Mouse (Mus musculus) c-Kit-positive CD71-positive TER-119-positive erythroid progenitor cells, embryonic 14.5 days (primary cell): ENCODE measurements around the gene Ccnd3.

Experiments
- DNase-seq: peaks from one replicate; pipeline ENCODE4 v3.0.0-alpha.2; 2013; ENCODE audit warnings: low spot score

Gene Ccnd3

DNA sequence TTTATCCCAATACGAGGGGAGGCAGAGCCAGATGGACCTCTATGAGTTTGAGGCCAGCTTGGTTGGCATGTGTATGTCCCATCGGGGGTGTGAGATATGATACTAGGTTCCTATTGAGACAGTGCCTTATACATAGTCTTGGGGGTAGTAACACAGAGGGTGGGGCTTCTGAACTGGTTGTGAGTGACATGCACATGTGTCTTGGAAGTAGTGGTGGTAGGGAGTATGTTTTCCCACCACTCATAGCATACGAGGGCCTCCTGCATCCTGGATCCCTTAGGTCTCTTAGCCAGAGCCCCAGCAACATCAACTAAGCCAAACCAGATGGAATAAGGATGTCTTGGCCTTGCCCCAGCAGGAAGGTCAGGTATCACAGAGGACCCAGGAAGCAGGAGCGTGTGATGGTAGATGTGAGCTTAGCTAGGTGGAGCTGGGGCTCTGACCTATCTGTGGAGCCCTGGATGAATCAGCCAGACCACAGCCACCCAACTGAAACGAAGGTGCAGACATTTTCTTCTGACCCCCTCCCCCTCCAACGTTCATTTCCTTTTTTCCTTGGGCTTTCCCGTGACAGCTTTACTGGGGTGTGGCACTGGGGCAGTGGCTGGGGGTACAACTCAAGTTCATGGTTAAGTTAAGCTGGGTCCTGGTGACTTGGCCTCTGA is 10.5 kb downstream of the Ccnd3 start:
- DNase-seq: no peak

DNA sequence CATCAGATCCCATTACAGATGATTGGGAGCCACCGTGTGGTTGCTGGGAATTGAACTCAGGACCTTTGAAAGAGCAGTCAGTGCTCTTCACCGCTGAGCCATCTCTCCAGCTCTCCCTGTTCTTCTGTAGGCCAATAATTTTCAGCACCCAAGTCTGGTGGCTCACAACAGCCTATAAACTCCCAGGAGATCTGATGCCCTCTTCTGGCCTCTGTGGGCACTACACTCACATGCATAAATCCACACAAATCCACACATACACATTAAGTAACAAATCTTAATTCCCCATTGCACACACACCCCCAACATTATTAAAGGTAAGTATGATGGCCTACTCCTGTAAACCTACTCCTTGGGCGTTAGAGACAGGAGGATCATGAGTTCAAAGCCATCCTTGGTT is 11.4 kb downstream of the Ccnd3 start:
- DNase-seq: no peak

DNA sequence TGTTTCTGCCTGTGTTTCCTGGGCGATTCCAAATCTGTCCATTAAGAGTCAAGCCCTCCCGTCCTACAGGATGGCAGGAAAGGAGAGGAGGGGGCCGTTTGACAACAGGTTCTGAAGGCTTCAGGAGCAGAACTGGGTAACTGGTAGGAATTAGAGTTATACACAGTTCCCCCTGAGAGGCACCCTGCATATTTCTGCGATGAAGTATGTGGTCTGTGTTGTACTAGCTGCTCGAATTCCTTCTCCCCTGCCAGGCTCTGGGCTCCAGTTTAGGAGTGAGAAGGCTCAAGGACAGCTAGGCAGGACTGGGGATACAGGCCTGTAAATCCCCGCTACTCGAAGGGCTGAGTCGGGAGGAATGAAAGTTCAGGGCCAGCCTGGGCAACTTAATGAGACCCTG is 13.4 kb downstream of the Ccnd3 start:
- no peak for DNase-seq

DNA sequence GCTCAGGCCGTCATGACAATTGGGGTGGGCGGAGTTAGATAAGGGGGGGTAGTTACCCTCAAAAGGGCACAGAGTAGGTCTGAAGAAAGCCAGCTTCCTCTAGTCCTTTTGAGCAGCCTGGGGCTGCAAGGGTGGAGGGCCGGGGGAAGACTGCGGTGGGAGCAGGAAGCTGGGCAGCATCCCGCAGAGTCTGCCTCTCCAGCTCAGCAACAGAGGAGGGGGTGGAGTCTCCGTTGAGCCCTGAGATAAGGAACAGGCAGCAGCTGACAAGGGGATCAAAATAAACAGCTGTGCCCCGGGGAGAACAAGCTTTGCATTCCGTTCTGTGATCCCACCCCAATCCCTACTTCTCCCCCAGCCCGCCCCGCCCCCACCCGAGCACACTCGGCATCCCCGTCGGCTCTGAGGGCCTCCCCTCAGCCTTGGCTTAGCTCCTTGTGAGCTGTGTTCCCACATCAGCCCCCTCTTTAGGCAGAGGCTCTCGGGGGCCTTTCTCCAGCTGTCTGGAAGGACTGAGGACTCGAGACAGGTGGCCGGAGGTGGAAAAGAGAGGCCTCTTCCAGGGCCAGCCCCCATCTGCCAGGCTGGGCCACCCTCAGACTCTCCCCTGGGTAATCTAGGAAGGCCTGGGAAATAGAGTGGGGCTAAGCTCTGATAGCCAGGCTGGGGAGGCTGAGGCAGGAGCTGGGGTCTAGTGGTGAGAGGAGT is 16.9 kb downstream of the Ccnd3 start:
- DNase-seq: peak; percentile 79

DNA sequence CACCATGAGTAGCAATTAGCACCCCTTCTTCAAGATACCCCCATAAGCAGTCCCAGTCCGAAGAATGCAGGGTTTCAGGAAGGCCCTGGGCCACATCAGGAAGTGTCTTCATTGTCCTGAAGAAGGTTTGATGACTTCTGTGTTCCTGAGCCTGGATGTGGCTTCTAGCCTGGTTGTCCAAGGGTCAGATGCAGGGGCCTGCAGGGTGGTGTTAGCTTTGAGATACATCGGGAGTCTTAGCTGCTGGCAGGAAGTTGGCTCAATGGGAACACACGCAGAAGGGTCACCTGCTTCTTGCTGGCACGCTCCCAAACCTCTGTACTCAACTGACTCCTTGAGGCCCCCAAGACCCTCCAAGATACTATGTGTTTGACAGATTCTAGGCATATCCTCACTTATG is 17.7 kb downstream of the Ccnd3 start:
- DNase-seq: no peak

DNA sequence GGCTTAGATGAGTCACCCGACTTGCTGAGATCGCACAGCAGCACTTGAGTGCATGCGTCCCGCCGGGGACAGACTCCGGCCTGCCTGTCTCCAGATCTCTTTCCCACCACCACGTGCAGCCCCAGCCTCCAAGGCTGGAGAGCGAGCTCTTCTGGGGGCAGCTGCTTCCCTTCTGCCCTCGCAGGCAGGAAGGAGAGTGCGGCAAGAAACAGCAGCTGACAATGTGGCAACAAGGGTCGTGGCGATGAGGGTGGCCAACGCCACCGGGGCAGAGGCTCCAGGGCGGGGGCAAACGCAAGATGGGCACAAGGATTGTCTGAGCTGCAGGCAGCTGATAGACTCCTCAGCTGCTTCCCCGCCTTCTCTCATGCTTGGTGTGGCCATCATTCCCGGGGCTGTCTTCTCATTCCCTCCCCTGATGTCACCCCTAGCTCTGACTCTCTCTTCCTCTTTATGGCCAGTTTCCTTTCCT is 18.4 kb downstream of the Ccnd3 start:
- DNase-seq: peak; percentile 63

DNA sequence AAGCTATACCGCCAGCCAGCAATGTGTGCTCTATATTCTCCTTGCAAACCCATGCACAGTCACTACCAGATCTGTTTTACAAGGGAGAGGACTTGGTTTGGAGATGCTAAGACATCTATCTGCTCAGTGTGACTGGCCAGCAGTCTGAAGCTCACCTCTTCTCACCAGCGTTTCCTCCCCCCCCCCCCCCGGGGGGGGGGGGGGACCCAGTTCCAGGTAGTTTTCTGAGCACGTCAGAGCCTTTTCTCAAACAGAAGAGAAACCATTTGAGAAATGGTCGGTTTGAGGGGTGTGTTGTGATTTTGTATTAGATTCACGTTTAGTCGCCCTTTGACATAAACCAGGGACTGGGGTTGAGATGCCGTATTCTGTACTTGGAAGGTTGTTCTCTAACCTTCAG is 19.2 kb downstream of the Ccnd3 start:
- DNase-seq: no peak

DNA sequence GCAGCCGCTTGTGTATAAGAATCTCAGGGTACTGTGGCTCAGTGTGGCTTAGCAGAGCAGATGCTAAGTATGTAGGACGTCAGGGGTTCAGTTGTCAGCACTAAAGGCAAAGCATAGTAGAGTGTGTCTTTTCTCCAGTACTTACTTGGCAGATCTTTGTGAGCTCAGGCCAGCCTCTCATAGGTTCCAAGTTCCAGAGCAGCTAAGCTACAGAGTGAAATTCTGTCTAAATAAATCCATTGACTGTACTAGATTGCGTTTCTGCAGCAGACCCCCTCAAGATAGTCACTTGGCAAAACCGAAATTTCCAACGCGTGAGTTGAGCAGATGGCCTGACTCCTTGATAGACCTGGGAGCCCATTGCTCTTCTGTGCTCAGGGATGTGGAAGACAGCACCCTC is 20.1 kb downstream of the Ccnd3 start:
- DNase-seq: no peak

DNA sequence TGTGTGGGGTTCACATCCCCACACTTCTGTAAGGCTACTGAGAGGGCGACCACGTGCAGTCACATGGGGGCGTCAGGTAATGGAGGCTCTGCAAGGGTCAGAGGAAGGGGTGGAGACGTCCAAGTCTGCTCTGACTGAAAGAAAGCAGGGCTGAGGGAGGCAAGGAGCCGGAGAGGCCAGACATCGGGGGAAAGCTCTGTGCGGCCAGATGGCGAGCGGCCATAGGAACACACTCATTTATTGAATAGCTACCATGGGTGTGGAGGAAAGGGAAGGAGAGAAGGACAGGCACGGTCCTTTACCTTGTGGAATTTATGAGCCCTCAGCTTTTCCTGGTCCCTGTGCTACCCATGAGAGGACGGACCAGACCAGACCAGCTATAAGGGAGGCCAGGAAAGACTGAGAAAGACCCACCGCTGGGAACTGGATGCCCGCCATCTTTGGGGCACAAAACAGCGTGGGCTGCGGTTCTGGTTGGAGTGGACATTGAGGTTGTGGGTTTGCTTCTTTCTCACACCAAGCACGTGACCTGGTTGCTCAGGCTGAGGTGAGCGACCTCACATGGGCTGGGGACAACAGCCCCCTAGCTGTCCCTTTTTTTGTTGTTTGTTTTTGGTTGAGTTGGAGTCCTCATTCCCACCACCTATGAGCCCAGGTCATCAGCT is 22.1 kb downstream of the Ccnd3 start:
- DNase-seq: no peak

DNA sequence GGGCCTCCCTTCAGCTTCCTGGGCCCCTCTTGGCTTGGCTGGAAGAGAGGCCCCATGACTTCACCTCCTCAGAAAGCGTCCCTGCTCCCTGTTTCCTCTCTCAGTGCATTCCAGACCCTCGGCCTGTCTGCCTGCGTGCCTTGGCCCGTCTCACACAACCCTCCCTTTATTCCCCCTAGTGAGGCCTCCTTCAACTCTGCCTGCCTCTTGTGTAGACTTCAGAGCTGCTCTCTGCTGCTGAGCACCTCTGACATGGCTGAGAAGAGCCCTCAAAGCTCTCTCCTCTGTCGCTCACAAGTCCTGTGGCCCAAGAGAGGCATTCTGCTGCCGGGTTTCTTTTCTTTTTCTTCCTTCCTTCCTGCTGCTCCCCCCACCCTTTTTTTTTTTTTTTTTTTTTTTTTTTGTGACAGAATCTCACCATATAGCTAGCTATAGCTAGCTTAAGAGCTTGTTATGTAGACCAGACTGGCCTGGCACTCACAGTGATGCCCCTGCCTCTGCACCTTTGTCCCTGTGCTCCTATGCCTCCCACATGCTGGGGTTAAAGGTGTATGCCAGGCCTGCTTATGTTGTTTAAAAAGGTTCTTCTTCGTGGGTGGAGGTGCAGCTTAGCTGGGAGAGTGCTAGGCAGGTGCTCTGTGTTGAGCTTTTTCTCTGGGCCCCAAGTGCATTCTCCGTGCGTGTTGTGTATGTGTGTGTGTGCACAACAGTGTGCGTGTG is 22.9 kb downstream of the Ccnd3 start:
- no peak for DNase-seq

DNA sequence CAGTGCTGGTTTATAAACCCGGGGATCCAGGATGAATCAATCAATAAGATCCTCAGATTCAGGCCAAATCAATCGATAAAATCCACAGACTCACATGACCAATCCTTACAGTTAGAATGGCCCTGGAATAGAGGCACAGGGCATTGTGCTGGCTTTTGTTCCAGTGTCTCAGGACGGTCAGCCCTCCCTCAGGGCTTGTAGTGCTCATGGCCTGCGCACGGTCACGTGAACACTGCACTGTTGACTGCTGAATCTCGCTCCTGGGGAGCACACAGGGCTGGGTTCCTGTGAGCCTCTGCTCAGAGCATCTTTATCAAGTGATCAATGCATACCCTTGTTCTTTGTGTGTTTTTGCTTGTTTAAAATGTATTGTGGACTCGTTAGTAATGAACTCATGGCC is 24.1 kb downstream of the Ccnd3 start:
- no peak for DNase-seq

DNA sequence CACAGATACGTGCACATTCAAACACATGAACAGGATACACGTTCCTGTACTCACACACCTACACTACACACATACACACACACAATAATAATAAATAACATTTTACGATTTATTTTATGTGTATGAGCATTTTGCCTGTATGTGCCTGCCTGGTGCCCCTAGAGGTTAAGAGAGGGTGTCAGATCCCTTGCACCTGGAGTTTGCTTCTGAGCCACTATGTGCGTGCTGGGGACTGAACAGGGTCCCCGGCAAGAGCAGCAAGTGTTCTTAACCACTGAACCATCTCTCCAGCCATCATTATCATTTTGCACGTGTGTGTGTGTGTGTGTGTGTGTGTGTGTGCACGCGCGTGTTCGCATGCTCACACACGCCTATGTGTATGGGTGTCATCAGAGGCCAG is 24.7 kb downstream of the Ccnd3 start:
- DNase-seq: no peak

DNA sequence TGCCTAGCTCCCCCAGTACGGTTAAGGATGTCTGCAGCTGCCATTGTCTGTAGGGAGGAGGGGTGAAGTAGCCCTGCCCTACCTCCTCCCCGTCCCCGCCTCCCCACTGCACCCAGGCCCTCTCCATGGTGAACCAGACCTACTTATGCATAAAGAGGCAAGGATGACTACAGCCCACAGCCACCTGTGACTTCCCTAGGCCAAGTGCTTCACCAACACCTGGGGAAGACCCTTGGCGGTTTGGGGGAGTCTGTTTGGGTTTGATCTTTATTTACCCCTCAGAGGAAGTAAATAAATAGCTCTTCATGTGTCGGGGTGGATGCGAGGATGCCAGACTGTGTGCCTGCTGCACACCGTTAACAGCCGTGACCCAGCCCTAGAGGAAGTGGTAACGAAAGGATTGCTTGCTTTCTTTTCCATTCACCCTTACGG is 26.6 kb downstream of the Ccnd3 start:
- DNase-seq: no peak

DNA sequence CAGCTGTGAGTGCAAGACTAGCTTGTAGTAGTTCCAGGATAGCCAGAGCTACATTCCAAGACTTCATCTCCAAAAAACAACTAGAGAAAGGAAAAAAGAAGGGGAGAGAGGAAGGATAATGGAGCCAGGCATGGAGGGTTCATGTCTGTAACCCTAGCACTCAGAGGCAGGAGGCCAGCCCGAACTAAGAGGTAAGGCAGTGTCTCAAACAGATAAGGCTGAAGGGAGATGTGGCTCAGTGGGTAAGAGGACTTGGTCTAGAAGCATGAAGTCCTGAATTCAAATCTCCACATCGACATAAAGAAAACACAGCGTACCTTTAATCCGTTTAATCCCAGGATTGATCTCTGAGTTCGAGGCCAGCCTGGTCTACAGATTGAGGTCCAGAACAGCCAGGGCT is 27.5 kb downstream of the Ccnd3 start:
- DNase-seq: peak; percentile 62

DNA sequence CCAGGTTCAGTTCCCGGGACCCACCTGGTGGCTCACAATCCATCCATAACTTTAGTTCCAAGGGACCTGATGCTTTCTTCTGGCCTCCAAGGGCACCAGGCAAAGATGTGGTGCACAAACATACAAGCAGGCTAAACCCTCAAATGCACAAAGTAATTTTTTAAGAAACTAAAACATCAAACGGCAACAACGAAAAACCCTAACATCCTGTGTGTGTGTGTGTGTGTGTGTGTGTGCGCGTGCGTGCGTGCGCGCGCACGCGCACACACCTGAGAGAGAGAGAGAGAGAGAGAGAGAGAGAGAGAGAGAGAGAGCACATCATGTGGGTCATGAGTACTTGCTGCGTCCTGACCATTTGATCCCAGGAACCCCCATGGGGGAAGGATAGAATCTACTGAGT is 28.8 kb downstream of the Ccnd3 start:
- DNase-seq: no peak

DNA sequence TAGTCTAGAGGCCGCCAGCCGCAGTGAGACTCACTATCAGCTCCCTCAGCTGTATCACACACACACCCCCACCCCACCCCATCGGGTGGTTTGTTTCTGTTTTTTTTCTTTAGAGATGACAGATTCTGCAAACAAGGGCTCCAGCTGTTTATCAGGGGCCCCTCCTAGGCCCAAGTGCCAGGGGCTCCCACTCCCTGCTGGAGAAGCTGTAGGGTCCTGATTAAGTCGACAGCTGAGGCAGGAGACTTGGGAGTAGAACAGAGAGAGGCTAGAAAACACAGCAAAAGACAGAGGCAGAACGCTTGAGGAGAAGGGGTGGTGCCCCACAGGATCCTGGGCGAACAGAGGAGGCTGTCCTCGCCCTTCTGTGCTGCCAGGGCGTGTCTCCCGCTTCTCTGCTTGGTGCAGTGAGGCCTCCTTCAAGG is 31.0 kb downstream of the Ccnd3 start:
- DNase-seq: peak; percentile 92

DNA sequence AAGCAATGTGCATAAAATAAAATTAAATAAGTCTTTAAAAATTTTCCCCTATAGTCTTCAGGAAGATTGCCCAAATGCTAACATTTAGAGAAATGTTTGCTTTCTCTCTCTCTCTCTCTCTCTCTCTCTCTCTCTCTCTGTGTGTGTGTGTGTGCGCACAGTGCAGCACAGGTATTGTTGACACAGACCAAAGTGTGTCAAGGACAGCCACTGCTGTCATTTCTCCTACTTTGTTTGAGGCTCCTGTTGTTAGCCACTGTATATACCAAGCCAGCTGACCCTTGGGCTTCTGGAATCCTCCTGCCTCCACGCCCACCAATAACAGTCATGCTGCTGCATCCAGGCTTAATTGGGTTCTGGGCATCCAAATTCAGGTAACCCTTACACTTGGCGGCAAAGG is 33.2 kb downstream of the Ccnd3 start:
- no peak for DNase-seq

DNA sequence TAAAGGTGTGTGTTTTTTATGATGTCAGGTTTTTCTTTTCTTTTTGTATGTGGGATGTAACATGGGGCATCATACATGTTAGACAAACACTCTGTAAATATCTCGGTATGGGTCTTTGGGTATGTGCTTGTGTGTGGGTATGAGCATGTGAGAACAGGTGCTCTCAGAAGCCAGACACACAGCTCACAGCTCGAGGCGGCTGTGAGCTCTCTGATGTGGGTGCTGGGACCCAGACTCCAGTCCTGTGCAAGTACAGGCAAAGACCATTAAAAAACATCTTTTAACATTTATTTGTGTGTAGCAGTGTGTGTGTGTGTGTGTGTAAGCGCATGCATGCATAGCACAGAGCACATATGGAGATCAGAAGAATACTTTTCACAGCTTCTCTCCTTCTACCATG is 34.3 kb downstream of the Ccnd3 start:
- no peak for DNase-seq

DNA sequence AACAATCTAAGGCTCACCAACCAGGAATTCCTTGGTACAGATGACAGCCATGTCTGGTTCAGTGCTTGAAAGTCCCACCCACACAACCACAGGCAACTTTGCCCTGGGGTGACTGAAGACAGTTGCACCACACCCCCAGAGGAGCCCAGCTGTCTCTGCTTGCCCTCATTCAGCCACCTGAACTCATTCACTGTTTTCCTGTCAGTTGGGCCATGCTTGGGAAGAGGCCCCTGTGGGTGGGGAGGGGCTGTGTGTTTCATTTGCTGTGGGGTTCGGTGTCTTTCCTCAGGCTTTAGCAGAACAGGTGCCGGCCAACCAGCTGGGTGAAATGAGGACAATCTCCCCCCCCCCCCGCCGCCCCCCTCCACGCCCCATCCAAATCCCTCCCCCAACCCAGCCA is 37.2 kb downstream of the Ccnd3 start:
- DNase-seq: no peak

DNA sequence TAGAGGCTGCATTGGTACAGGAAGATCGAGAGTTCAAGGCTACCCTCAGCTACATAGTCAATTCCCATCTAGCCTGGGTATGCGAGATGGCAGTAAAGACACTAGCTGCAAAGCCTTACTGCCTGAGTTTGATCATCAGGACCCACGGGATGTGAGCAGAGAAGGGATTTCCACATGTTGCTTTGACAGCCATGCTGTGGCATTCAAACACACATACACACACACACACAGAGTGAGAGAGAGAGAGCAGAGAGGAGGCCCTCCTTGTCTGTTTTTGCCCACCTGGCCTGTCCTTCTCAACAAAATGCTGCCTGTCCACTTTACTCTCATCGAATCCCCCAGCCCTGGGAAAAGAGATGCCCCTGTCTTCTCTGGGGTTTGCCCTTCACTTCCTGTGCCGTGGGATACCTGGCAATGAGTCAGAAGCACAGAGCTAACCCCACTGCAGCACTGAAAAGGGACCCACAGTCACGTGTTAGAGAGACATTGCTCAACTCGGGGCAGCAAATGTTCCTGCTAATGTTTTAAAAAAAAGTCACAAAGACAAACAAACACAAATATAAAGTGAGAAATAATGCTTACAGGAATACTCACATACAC is 38.3 kb downstream of the Ccnd3 start:
- no peak for DNase-seq

DNA sequence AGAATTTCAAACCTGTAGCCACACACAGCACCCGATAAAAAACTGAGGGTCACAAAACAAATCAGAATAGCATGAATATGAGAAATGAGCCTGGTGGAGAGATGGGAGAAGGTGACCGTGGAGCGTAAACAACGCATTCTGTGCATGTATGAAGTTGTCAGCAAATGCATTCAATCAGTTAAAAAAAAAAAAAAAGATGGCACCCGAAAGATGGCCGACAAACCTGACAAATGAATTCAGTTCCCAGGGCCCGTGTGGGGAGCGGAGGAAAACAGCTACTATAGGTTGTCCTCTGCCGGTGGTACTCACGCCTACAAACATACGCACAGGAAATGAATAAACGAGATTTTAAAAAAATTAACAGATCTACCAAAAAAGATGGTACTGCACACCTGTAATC is 40.3 kb downstream of the Ccnd3 start:
- DNase-seq: no peak

DNA sequence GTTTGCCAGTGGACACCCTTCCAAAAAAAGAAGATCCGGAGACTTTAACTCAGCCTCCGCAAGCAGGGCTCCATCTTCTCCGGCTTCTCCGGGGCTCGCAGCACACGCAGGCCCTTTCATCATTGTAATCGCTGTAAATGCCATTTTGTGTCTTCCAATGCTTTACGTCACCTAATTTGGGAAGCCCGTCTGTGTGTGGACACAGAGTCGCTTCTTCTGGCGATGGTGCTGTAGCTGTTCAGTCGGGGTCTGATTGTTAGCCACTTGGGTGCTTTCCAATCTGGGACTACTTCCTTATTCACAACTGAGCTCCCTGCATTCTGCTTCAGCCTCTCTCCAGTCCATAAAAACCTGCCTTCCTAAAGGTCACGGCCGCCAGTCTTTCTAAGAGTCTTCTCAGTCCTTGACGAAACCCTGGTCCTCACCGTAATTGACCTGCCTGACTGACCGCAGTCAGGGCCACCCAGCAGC is 41.0 kb downstream of the Ccnd3 start:
- DNase-seq: no peak
